Mouse (Mus musculus) cerebellum, adult 11 months (tissue): Measurements from ENCODE around the gene Ahrr.
A peak's percentile ranks its signal among the peaks of the same experiment; 100 is the strongest.

Experiments used
- DNase-seq: peaks from one replicate; pipeline ENCODE4 v3.0.0; 2022

Gene Ahrr

DNA sequence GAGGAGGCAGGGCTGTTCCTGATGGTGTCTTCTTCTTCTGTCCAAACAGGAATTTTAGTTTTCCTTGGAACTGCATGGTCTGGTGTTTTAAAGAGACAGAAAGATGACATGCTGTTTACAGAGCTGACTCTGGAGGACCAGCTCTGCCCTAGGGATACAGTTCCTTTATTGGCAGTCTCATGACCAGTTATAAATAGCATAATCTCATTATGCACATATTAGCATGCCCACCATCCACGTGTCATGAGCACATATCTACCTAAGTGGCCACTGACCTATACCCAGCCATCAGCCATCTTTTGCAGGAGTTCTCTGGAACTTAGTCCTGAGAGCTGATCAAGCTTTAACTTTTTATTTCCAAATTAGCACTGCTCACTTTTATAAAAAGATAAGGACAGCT lies 71.5 kb downstream of the Ahrr start:
- DNase-seq: no peak

DNA sequence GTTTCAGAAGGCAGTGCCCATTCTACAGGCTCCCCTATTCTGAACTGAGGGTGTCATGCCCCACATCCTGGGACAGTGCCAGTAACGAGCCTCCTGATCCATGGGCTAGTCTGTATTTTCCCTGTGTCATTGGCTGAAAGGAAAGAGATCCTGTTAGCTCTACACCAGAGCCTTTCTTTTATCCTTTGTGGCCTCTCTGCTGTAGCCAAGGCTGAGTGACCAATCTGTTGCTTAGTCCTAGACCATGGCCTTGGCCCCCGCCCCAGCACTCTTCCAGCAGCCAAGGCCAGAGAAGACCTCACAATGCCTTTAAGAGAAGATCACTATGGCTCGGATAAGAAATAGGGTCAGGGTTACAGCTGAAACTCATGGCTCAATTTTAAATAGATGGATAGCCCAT lies 73.7 kb downstream of the Ahrr start:
- no peak for DNase-seq

- DNase-seq: peak; percentile 26
Observed at GRCm38 (mm10) chr13:74208986-74209345, 83.2 kb downstream of the Ahrr start.

DNA sequence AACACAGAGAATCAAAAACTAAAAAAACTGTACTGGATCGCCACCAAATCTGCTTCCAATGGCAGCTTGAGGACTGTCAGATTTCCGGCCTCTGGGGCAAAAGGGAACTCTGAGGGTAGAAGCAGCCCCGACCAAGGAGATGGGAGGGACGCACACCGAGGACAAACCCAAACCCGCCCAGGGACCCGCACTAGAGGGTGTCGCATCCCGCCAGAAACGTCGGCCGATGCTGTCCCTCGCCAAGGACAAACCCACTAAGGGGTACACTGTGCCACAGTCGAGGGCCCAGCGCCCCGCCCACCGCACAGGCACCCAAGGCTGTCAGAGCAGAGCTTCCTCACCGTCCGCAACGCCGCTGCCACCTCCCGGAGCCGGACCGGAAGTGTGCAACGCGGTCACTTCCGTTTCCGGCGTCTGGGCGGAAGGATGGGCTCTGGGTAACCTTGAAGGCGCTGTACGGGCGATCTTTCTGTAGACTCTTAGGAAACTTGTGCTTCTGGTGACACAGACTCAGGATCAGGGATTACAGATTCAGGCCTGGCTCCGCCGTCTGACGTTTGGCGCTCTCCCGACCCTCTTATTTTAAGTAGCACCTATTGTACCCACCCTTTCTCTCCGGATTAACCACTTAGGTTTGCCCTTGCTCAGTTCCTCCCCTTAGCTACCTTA lies 83.7 kb downstream of the Ahrr start, which contains the start of gene Exoc3:
Gene Exoc3 (minus strand): TSS at position 416 of the 669 bp plus-strand sequence.
- DNase-seq: peak; percentile 86

DNA sequence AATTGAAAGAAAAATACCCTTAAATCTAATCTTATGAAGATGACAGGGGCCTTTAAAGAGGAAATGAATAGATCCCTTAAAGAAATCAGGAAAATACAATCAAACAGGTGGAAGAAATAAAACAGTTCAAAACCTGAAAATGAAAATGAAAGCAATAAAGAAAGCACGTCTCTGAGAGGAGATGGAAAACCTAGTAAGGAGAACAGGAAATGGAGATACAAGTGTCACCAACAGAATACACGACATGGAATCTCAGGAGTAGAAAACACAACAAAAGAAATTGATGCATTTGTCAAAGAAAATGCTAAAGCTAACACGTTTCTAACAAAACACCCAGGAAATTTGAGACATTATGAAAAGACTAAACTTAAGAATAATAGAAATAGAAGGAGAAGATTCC lies 95.7 kb downstream of the Ahrr start:
- no peak for DNase-seq

DNA sequence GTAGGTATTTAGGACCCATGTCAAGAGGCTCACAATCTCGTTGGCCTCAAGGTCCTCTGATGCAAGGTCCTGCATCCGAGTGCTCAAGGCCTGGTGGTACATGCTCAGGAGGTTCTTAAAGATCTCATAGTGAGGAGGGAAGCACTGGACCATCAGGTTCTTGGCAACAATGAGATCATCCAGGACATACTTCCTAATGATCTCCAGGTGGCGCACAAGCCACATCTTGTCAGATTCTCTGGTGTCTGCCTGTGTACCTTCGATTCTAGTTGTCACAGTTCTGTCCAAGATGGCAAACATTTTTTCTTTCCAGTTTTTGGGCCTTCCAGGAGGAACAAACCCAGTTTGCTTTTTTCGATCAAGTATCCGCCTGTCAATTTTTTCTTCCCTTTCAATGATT lies 99.5 kb downstream of the Ahrr start:
- no peak for DNase-seq

DNA sequence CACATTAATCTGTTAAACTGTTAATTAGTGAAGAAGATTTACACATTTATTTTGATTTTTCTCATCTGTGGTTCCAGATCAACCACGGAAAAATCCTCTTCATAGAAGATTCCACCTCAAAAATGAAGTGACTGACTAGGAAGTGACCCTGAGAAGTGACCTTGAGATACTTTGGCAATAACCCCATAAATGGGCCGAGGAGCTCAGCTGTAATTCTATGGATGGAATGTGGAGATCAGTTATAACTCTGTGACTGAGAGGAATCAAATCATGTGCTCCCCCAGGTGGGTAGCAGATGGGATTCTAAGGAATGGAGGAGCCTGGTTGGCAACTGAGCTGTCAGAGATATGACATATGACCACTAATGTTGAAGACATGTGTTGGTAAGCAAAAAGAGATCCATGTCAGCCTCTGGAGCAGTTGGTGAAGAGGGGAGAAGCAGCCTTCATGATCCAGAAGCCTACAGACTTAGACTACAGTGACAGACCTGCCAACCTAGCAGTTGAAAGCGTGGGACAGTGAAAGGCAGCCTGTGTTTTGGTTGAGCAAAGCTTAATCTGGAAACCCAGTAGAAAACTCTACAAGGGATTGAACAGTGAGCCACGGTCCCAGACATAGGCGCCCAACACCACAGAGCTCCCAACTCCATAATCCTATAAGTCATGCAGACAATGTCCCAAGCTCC lies 109.0 kb downstream of the Ahrr start:
- no peak for DNase-seq

GRCm38 (mm10) chr13:74172036-74172435 lies 120.1 kb downstream of the Ahrr start:
- no peak for DNase-seq

- DNase-seq: no peak
Observed at GRCm38 (mm10) chr13:74169446-74170164, 122.5 kb downstream of the Ahrr start.

DNA sequence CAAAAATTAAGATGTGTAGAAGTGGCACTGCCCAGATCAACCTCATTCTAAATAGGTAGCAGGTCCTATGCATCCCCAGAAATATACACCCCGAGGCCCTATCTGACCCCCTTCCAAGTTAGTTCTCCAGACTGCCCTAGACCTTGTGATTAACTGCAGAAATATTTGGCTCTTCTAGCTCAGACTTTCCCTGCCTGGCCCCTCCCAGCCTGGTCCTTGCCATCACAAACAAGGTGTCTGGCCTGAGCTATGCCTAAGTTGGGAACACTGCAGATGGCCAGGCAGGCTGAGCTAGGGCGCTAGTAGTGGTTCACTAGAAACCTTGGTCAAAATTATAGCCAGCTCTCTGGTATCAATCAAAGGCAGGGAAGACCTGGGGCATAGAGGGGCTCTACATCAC lies 124.6 kb downstream of the Ahrr start:
- DNase-seq: no peak

- DNase-seq: no peak
Observed at GRCm38 (mm10) chr13:74167057-74167413, 125.1 kb downstream of the Ahrr start.

DNA sequence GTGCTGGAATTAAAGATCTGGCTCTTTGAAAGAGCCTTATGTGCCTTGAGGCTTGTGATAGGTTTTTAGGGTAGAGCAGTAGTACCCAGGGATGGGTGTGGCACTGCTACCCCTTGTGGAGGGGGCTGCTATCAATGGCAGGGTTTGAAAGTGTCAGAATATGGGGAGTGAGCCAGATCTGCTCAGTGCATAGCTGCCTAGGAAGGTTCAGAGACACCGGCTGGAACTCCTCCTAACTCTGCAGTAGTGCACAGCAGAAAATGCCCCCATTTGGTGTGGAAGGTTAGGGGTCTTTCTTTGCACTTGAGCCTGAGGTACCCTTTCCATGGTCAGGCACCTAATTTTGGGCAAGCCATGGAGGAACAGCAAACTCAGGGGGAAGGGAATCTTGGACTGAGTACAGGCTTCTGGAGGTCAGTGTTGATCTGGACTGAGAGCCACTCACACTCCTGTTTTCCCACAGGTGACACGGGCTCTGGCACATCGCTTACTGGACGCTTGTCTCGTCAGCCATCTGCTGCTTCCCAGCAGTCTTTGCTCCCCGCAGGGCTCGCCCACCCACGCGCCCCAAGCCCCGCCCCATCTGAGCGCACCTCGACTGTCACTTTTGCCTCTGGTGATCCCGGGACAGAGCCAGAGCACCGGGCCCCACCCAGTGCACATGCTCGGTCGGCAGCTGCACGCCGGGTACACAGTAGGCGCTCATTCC lies 125.6 kb downstream of the Ahrr start:
- DNase-seq: peak; percentile 12
